Mouse (Mus musculus) forelimb bud, embryonic 11.5 days (tissue): ENCODE data around the gene Zbtb48.

Source experiments
- DNase-seq: peaks from one replicate; pipeline ENCODE4 v3.0.0-alpha.2; 2012; ENCODE audit warnings: low read depth, low spot score

Gene Zbtb48

DNA sequence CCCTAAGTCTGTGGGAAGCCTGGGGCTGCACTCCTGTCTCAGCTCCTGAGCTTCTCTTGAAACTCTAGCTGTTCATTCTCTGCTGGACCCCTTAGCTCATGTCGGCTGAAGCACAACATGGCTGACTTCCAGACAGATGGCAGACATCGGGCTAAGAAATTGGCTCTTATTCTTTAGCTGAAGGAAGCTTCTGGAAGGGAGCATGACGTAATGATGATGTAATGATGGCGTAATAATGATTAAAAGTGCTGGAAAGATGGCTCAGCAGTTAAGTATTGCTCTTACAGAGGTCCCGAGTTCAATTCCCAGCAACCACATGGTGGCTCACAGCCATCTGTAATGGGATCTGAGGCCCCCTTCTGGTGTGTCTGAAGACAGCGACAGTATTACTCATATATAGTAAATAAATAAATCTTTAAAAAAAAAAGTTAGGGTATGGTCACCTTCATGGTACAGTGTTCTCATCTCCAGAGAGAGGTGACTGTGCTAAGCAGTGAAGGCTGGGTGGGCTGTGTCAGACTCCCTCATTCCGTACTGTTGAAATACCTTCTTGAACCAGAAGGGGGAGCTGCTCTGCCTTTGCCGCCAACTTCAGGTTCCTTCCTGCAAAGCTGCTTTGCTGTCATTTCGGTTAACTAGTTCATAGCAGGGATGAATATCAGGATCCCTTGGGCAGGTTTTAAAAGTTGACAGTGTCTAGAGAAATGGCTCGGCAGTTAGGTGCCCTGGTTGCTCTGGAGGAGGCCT lies 55.1 kb downstream of the Zbtb48 start:
- peak; percentile 59 for DNase-seq
